Mouse (Mus musculus): ENCODE measurements at regions not wholly inside any gene's neighbourhood (a gene's known extent, or its start where the extent isn't known, plus 50 kb on each side); places are given as distances from the start of the nearest gene placed in this dataset.
A peak's percentile ranks its signal among the peaks of the same experiment; 100 is the strongest.

DNA sequence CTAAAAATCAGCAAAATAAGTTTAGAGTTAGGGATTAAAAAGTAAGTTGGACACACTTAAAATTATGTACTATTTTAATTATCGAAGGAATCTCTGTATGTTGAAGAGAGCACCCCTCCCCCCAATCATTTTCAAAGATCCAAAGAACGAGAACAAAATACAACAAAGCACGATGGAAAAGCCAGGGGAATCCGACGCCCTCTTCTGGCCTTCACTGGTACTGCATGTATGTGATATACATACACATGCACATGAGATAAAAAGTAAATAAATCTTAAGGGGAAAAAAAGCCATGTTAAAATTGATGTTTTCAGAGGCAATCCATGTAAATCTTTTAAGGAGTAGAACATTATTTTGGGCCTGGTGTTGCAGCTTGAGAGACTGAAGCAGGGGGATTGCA, 155.9 kb upstream of the Zfp507 start:
- no peaks in the 10 kb centered on the region for H3K79me2 ChIP-seq (ENCODE audit: control insufficient read depth, insufficient read depth, low read length, poor library complexity)
- no peaks in the 10 kb centered on the region for H3K36me3 ChIP-seq (ENCODE audit: control insufficient read depth in 1 of 2, insufficient read depth in 2 of 2, low read length in 2 of 2)
- H3K9ac ChIP-seq (ENCODE audit: control insufficient read depth, low read depth, low read length, poor library complexity, severe bottlenecking), result no peak overlapping the region
- H3K27ac ChIP-seq (ENCODE audit: control insufficient read depth, low read depth, low read length), result no peak overlapping the region
- H3K4me3 ChIP-seq (ENCODE audit: control insufficient read depth in 1 of 2, insufficient read depth in 1 of 2, low read depth in 2 of 2, low read length in 2 of 2), result no peak overlapping the region
- no peak for DNase-seq (ENCODE audit: low read depth, low spot score)
- H3K27me3 ChIP-seq (ENCODE audit: control insufficient read depth in 1 of 2, insufficient read depth in 2 of 2, low read length in 2 of 2), result no peaks in the 10 kb centered on the region
- no peaks in the 10 kb centered on the region for H3K9me3 ChIP-seq (replicated peaks; ENCODE audit: insufficient read depth, low read length)
- H3K4me1 ChIP-seq (ENCODE audit: control insufficient read depth in 1 of 2, insufficient read depth in 2 of 2, low read length in 2 of 2), result no peaks in the 10 kb centered on the region
- no peak for TF ChIP-seq RCOR1 (IDR thresholded peaks at IDR 0.05; ENCODE audit: low read depth, low read length)
- no peak for TF ChIP-seq NELFE (IDR thresholded peaks at IDR 0.05; ENCODE audit: low read depth, low read length)
- TF ChIP-seq CTCF (IDR thresholded peaks at IDR 0.05 in 2 of 3, conservative IDR thresholded peaks at IDR 0.05 in 1 of 3; ENCODE audit: control insufficient read depth in 1 of 3, insufficient read depth in 1 of 3, low read depth in 2 of 3, low read length in 3 of 3, poor library complexity in 1 of 3, severe bottlenecking in 1 of 3), result peak in 2 of 3 experiments; percentile 9 to 18; a peak in 2 of 6 replicates
- no peak for TF ChIP-seq ZC3H11A (IDR thresholded peaks at IDR 0.05; ENCODE audit: low read depth, low read length)
- no peak for TF ChIP-seq ELF1 (IDR thresholded peaks at IDR 0.05; ENCODE audit: low read depth, low read length)
- no peak for TF ChIP-seq BHLHE40 (IDR thresholded peaks at IDR 0.05; ENCODE audit: borderline replicate concordance, low read depth, low read length)
- TF ChIP-seq CHD2 (IDR thresholded peaks at IDR 0.05; ENCODE audit: low read length), result no peak

DNA sequence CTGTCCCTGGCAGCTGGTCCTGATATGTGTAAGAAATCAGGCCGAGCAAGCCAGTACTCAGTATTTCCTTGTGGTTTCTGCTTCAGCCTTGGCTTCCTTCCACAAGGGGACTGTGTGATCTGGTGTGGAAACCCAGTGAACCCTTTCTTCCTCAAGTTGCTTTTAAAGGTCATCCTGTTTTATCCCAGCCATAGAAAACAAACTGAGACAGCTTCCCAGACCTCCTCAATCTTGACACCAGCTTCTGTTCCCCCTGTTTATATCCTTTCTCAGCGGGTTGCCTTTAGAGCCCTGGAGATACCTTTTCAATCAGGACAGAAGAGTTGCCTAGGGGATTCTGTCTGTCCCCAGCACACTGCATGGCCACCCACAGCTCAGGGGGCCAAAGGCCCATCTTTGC, 155.2 kb upstream of the Zfp507 start:
- Histone ChIP-seq H3K27ac (ENCODE audit: control insufficient read depth, low read depth, low read length) (no peak overlapping the region), H3K79me2 (ENCODE audit: control insufficient read depth, insufficient read depth, low read length, poor library complexity) (no peaks in the 10 kb centered on the region), H3K4me1 (ENCODE audit: control insufficient read depth in 1 of 2, insufficient read depth in 2 of 2, low read length in 2 of 2) (no peaks in the 10 kb centered on the region), H3K36me3 (ENCODE audit: control insufficient read depth in 1 of 2, insufficient read depth in 2 of 2, low read length in 2 of 2) (no peaks in the 10 kb centered on the region), H3K9me3 (replicated peaks; ENCODE audit: insufficient read depth, low read length) (no peaks in the 10 kb centered on the region), H3K9ac (ENCODE audit: control insufficient read depth, low read depth, low read length, poor library complexity, severe bottlenecking) (no peak overlapping the region), H3K4me3 (ENCODE audit: control insufficient read depth in 1 of 2, insufficient read depth in 1 of 2, low read depth in 2 of 2, low read length in 2 of 2) (no peak overlapping the region), H3K27me3 (ENCODE audit: control insufficient read depth in 1 of 2, insufficient read depth in 2 of 2, low read length in 2 of 2) (no peaks in the 10 kb centered on the region)
- no peak for DNase-seq (ENCODE audit: low read depth, low spot score)
- TF ChIP-seq MYB (IDR thresholded peaks at IDR 0.05; ENCODE audit: low read depth, low read length) (no peak), HCFC1 (IDR thresholded peaks at IDR 0.05; ENCODE audit: low read depth, low read length) (no peak), EP300 (IDR thresholded peaks at IDR 0.05; ENCODE audit: low read depth in 1 of 2, low read length in 2 of 2) (no peak), TAL1 (IDR thresholded peaks at IDR 0.05; ENCODE audit: low read length) (no peak), USF1 (IDR thresholded peaks at IDR 0.05; ENCODE audit: low read depth, low read length) (no peak), JUND (IDR thresholded peaks at IDR 0.05; ENCODE audit: low read depth, low read length) (no peak), SIN3A (IDR thresholded peaks at IDR 0.05; ENCODE audit: low read length) (no peak), GABPA (IDR thresholded peaks at IDR 0.05; ENCODE audit: low read depth, low read length) (no peak), MAZ (IDR thresholded peaks at IDR 0.05; ENCODE audit: low read depth, low read length) (no peak)

DNA sequence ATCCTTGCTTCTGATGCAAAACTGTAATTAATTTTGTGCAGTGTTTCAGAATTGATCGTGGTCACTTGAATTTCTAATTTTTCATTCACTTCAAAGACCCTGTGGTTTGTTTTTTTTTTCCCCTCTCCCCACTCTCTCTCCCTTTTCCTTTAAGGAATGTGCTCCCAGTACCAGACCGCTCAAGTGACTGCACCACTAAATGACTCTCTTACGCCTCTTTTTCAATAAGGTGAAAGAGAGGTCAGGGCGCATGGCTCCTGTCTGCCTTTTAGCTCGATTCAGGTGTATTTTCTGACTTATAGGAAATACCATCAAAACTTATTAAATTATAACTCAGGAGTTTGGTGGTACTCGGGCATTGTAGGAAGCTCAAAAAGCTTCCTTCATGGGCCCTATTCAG, 146.0 kb upstream of the Zfp507 start:
- H3K27me3 ChIP-seq (ENCODE audit: control insufficient read depth in 1 of 2, insufficient read depth in 2 of 2, low read length in 2 of 2), result no peaks in the 10 kb centered on the region
- H3K4me1 ChIP-seq (ENCODE audit: control insufficient read depth in 1 of 2, insufficient read depth in 2 of 2, low read length in 2 of 2), result no peaks in the 10 kb centered on the region
- H3K9ac ChIP-seq (ENCODE audit: control insufficient read depth, low read depth, low read length, poor library complexity, severe bottlenecking), result no peak overlapping the region
- DNase-seq (ENCODE audit: low read depth, low spot score), result no peak
- H3K27ac ChIP-seq (ENCODE audit: control insufficient read depth, low read depth, low read length), result no peak overlapping the region
- H3K79me2 ChIP-seq (ENCODE audit: control insufficient read depth, insufficient read depth, low read length, poor library complexity), result no peaks in the 10 kb centered on the region
- H3K36me3 ChIP-seq (ENCODE audit: control insufficient read depth in 1 of 2, insufficient read depth in 2 of 2, low read length in 2 of 2), result no peaks in the 10 kb centered on the region
- no peak overlapping the region for H3K4me3 ChIP-seq (ENCODE audit: control insufficient read depth in 1 of 2, insufficient read depth in 1 of 2, low read depth in 2 of 2, low read length in 2 of 2)
- H3K9me3 ChIP-seq (replicated peaks; ENCODE audit: insufficient read depth, low read length), result no peaks in the 10 kb centered on the region
- no peak for TF ChIP-seq ELF1 (IDR thresholded peaks at IDR 0.05; ENCODE audit: low read depth, low read length)
- TF ChIP-seq MXI1 (IDR thresholded peaks at IDR 0.05; ENCODE audit: low read depth, low read length), result no peak
- TF ChIP-seq EP300 (IDR thresholded peaks at IDR 0.05; ENCODE audit: low read depth in 1 of 2, low read length in 2 of 2), result no peak
- no peak for TF ChIP-seq BHLHE40 (IDR thresholded peaks at IDR 0.05; ENCODE audit: borderline replicate concordance, low read depth, low read length)
- no peak for TF ChIP-seq NRF1 (IDR thresholded peaks at IDR 0.05; ENCODE audit: insufficient read depth, low read depth, low read length, poor library complexity, severe bottlenecking)
- no peak for TF ChIP-seq TAL1 (IDR thresholded peaks at IDR 0.05; ENCODE audit: low read length)
- TF ChIP-seq USF2 (IDR thresholded peaks at IDR 0.05; ENCODE audit: borderline replicate concordance in 1 of 2, insufficient read depth in 1 of 2, low read depth in 1 of 2, low read length in 2 of 2), result no peak
- no peak for TF ChIP-seq CHD1 (IDR thresholded peaks at IDR 0.05; ENCODE audit: low read depth, low read length)
- no peak for TF ChIP-seq UBTF (IDR thresholded peaks at IDR 0.05; ENCODE audit: borderline replicate concordance, insufficient read depth, low read depth, low read length)
- TF ChIP-seq CHD2 (IDR thresholded peaks at IDR 0.05; ENCODE audit: low read length), result no peak
- no peak for TF ChIP-seq HCFC1 (IDR thresholded peaks at IDR 0.05; ENCODE audit: low read depth, low read length)
- TF ChIP-seq GABPA (IDR thresholded peaks at IDR 0.05; ENCODE audit: low read depth, low read length), result no peak
- no peak for TF ChIP-seq GATA1 (IDR thresholded peaks at IDR 0.05; ENCODE audit: low read depth, low read length)
- TF ChIP-seq TCF12 (IDR thresholded peaks at IDR 0.05; ENCODE audit: low read depth, low read length), result no peak
- TF ChIP-seq SMC3 (IDR thresholded peaks at IDR 0.05; ENCODE audit: low read depth, low read length), result no peak
- TF ChIP-seq NELFE (IDR thresholded peaks at IDR 0.05; ENCODE audit: low read depth, low read length), result no peak
- TF ChIP-seq MAFK (IDR thresholded peaks at IDR 0.05; ENCODE audit: borderline replicate concordance, low read depth, low read length), result no peak
